Mouse (Mus musculus) thymus, adult 2 months (tissue): ENCODE results near the gene Dhx16. TPM values are rescaled to one million over a fixed set of nuclear protein-coding genes. Genes with fewer than 3 reads are reported as not detected.

ENCODE experiments used
- DNase-seq: peaks from one replicate; pipeline ENCODE4 v3.0.0; 2021
- H3K27ac ChIP-seq: fragments of 200-500 bp; 2 replicates; pipeline ENCODE4 v1.5.1; 2012; ENCODE audit warnings: low read length, control low read depth; ENCODE audit not compliant: control insufficient read depth, insufficient read depth
- H3K27me3 ChIP-seq: fragments of 200-500 bp; 2 replicates; pipeline ENCODE4 v1.6.1; 2012; ENCODE audit warnings: mild to moderate bottlenecking, low read length, moderate library complexity, mixed read lengths; ENCODE audit not compliant: control insufficient read depth, insufficient read depth
- H3K36me3 ChIP-seq: fragments of 200-500 bp; 2 replicates; pipeline ENCODE4 v1.6.1; 2012; ENCODE audit warnings: mild to moderate bottlenecking, low read length, moderate library complexity; ENCODE audit not compliant: control insufficient read depth, insufficient read depth
- H3K4me1 ChIP-seq: fragments of 200-500 bp; replicated peaks from 2 replicates; pipeline ENCODE4 v1.6.1; 2012; ENCODE audit warnings: low read length; ENCODE audit not compliant: control insufficient read depth, insufficient read depth
- H3K4me3 ChIP-seq: fragments of 200-500 bp; 2 replicates; pipeline ENCODE4 v1.5.1; 2012; ENCODE audit warnings: mild to moderate bottlenecking, low read length, control low read depth, moderate library complexity; ENCODE audit not compliant: control insufficient read depth, insufficient read depth
- CTCF ChIP-seq: fragments of 200-500 bp; IDR thresholded peaks from 2 replicates; pipeline ENCODE4 v1.5.1; 2012; ENCODE audit warnings: mild to moderate bottlenecking, control low read depth, low read length, moderate library complexity, borderline replicate concordance; ENCODE audit not compliant: control insufficient read depth, poor library complexity, insufficient read depth; ENCODE audit errors: extremely low read depth
- POLR2A ChIP-seq: fragments of 200-500 bp; IDR thresholded peaks from 2 replicates; pipeline ENCODE4 v1.6.1; 2012; ENCODE audit warnings: mild to moderate bottlenecking, low read length, control low read depth, moderate library complexity; ENCODE audit not compliant: control insufficient read depth, poor library complexity, insufficient read depth; ENCODE audit errors: extremely low read depth
- WGBS: fragments of 180-500 bp; shearing (Covaris S2); methylation state at CpG from one replicate; pipeline ENCODE4 v1.1.7; 2018; 5-methylcytosine and 5-hydroxymethylcytosine counted together
- polyA plus RNA-seq: library from polyadenylated mRNA; depleted of rRNA; stranded (reverse); fragments of >200 nt; gene quantifications from 2 replicates; pipeline ENCODE4 v1.2.3, GENCODE M21; 2012

Gene Dhx16
- polyA plus RNA-seq, 1 experiment, result 174 TPM

- Histone ChIP-seq H3K36me3 (peaks cover 14% of the 10 kb centered on the region), H3K27ac (peak within 1 kb of the TSS; percentile 62), H3K27me3 (no peaks in the 10 kb centered on the region), H3K4me1 (peaks cover 14% of the 10 kb centered on the region), H3K4me3 (peak within 1 kb of the TSS; percentile 98)
- under 1% methylated on average over 86 of the region's 86 CpGs for WGBS
- peak; percentile 91 for DNase-seq
- 0 out of 2 replicates have a peak, but pooled peaks have one; percentile 25 for TF ChIP-seq CTCF
- peak; percentile 41; the same call in 1 of the 2 replicates for TF ChIP-seq POLR2A
Observed at GRCm38 (mm10) chr17:35896781-35897643, 17.4 kb downstream of the Dhx16 start, which contains the start of gene 2310061I04Rik. Gene 2310061I04Rik, minus strand, starts transcription at chr17:35897431.

GRCm38 (mm10) chr17:35897644-35898573, 18.3 kb downstream of the Dhx16 start:
- 28% methylated on average over 23 of the region's 23 CpGs for WGBS
- no peak for DNase-seq
- H3K36me3 ChIP-seq, result peaks cover 6% of the 10 kb centered on the region
- no peaks in the 10 kb centered on the region for H3K27me3 ChIP-seq
- peak overlapping the region; percentile 62 for H3K27ac ChIP-seq
- peaks cover 16% of the 10 kb centered on the region for H3K4me1 ChIP-seq
- TF ChIP-seq CTCF, result no peak
- TF ChIP-seq POLR2A, result no peak
- 0 out of 2 replicates have a peak overlapping the region, but pooled peaks have one; percentile 2 for H3K4me3 ChIP-seq

GRCm38 (mm10) chr17:35900636-35901035, 21.0 kb downstream of the Dhx16 start:
- Histone ChIP-seq H3K4me3 (no peak overlapping the region), H3K4me1 (peaks cover 26% of the 10 kb centered on the region), H3K27ac (no peak overlapping the region), H3K27me3 (no peaks in the 10 kb centered on the region), H3K36me3 (no peaks in the 10 kb centered on the region)
- TF ChIP-seq CTCF, result no peak
- no peak for TF ChIP-seq POLR2A
- 48% methylated on average over 3 of the region's 3 CpGs for WGBS
- no peak for DNase-seq

DNA sequence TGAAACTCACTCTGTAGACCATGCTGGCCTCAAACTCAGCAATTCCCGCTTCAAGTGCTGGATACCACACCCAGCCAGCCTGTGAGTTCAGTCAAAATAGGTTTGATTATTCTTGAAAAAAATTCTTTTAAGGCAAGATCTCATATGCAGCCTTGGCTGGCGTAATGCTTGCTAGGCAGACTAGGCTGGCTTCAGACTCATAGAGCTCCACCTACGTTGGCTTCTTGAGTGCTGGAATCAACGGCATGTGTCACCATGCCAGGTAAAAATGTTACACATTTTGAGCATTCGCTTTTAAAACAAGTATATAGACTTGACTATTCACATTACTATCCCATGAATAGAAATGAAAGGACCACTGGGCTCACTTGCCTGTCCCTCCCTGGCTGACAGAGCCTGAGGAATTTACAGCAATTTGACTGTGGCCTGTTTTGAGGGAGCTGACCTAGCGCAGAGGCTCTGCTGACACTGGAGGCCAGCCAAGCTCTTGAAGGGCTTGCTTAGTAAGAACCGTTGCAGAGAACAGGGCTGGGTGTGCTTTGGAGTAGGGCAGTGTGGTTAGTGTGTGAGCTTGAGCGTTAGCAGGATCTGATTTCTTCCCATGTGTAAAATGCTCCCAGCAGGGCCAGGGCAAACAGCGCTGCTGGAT, 23.8 kb downstream of the Dhx16 start:
- Histone ChIP-seq H3K36me3 (no peaks in the 10 kb centered on the region), H3K27me3 (no peaks in the 10 kb centered on the region), H3K4me3 (no peak overlapping the region), H3K4me1 (peaks cover 13% of the 10 kb centered on the region), H3K27ac (peak overlapping the region; percentile 44; the same call in 1 of the 2 replicates)
- WGBS, result 58% methylated on average over 9 of the region's 9 CpGs
- TF ChIP-seq POLR2A (no peak), CTCF (no peak)
- DNase-seq, result no peak

- H3K36me3 ChIP-seq, result no peaks in the 10 kb centered on the region
- H3K4me1 ChIP-seq, result peaks cover 13% of the 10 kb centered on the region
- TF ChIP-seq POLR2A (no peak), CTCF (no peak)
- WGBS, result 3% methylated on average over 4 of the region's 4 CpGs
- no peaks in the 10 kb centered on the region for H3K27me3 ChIP-seq
- H3K27ac ChIP-seq, result peak overlapping the region; percentile 44; the same call in 1 of the 2 replicates
- DNase-seq, result no peak
- no peak overlapping the region for H3K4me3 ChIP-seq
Observed at GRCm38 (mm10) chr17:35903992-35904355, 24.4 kb downstream of the Dhx16 start.
